Mouse (Mus musculus): ENCODE results near the gene Rcbtb2. TPM values are rescaled to one million over a fixed set of nuclear protein-coding genes. Genes with fewer than 3 reads are reported as not detected.

Rcbtb2 gene
- polyA plus RNA-seq, 1 experiment = 58.8 TPM

DNA sequence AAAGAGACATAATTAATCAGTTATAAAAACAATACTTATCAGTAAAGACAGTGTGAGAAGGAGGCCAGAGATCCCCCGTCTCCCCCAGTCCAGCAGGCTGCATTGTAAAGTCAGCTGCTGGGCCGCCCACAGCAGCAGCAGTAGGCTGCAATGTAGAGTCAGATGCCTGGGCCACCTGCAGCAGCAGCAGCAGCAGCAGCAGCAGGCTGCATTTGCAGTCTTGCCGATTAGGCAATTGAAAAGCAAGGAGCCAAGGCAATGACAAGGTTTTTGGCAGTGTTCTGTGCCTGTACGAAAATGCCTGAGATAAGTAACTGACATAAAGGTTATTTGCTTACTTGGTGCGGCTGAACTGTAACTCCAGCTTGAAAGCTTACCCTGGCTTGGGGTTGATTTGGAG lies 53.4 kb downstream of the Rcbtb2 start:
- peak; percentile 25 for DNase-seq (ENCODE audit: low read depth)

DNA sequence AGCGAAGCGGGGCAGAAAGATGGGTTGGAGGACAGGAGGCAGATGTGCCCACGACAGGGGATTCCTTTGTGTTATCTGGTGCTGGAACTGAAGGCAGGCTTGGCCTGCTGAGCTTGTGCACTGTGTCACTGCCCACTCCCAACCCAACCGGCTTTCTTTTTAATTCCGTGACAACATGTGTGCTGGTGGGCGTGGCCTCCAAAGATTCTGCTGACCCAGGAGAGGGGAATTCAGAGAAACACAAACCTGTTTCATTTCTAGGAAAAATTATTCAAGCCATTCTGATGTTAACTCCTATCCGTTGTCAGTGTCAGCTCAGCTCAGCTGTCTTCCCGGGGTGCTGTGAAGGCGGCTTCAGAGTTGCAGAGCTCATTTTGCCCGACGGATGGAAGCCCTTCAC lies 55.1 kb downstream of the Rcbtb2 start:
- TF ChIP-seq POLR2A (IDR thresholded peaks at IDR 0.05; ENCODE audit: borderline replicate concordance, extremely low read depth, insufficient read depth, insufficient read length, poor library complexity, severe bottlenecking) (no peak), CTCF (IDR thresholded peaks at IDR 0.05; ENCODE audit: borderline replicate concordance, extremely low read depth, insufficient read depth, insufficient read length) (no peak)
- no peak for DNase-seq (ENCODE audit: low read depth)

More for the DNA sequence above, 53.4 kb downstream of the Rcbtb2 start:
- no peak for TF ChIP-seq POLR2A (IDR thresholded peaks at IDR 0.05; ENCODE audit: borderline replicate concordance, extremely low read depth, insufficient read depth, insufficient read length, poor library complexity, severe bottlenecking)
- no peak for TF ChIP-seq CTCF (IDR thresholded peaks at IDR 0.05; ENCODE audit: borderline replicate concordance, extremely low read depth, insufficient read depth, insufficient read length)

DNA sequence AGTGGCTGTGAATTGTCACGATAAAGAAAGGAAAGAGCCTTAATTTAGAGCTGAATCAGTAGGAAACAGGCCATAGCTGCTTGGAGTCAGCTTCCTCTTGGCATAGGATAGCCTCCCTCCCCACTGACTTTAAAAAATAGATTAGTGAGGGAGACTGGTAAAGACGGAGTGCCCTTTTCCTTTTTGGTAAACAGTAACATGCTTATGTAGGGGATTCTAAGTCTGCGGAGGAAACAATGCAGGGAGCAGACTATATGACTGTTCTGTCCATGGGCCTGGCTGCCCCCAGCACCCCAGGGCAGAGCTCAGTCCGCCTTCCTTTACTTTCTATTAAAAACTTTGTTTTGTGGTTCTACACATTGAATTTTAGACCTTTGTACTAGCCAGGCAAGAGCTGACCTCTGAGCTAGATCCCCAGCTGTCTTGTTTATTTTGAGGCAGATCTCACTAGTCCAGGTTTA lies 56.4 kb downstream of the Rcbtb2 start:
- TF ChIP-seq CTCF (IDR thresholded peaks at IDR 0.05; ENCODE audit: borderline replicate concordance, extremely low read depth, insufficient read depth, insufficient read length) (no peak), POLR2A (IDR thresholded peaks at IDR 0.05; ENCODE audit: borderline replicate concordance, extremely low read depth, insufficient read depth, insufficient read length, poor library complexity, severe bottlenecking) (no peak)

DNA sequence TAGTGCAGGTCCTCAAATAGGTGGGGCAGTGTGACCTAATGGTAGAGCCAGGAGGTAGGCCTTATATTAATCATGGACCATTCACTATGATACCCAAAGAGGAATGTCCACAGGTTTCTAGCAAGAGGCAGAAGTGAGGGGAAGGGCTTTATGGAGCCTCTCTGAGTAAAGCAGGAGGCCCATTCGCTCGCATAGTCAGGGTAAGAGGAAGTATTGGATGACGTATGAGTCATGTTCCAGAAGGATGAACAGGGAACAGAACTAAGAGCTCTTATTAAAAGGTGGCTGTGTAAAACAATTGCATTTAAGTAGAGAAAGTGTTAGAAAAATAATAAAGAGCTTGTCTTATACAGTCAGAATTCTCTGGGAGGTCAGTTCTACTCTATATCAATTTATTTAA lies 57.8 kb downstream of the Rcbtb2 start:
- TF ChIP-seq CTCF (IDR thresholded peaks at IDR 0.05; ENCODE audit: borderline replicate concordance, extremely low read depth, insufficient read depth, insufficient read length) = no peak
- no peak for TF ChIP-seq POLR2A (IDR thresholded peaks at IDR 0.05; ENCODE audit: borderline replicate concordance, extremely low read depth, insufficient read depth, insufficient read length, poor library complexity, severe bottlenecking)
- DNase-seq (ENCODE audit: low read depth) = no peak

More for the DNA sequence above, 56.4 kb downstream of the Rcbtb2 start:
- DNase-seq (ENCODE audit: low read depth) = no peak

DNA sequence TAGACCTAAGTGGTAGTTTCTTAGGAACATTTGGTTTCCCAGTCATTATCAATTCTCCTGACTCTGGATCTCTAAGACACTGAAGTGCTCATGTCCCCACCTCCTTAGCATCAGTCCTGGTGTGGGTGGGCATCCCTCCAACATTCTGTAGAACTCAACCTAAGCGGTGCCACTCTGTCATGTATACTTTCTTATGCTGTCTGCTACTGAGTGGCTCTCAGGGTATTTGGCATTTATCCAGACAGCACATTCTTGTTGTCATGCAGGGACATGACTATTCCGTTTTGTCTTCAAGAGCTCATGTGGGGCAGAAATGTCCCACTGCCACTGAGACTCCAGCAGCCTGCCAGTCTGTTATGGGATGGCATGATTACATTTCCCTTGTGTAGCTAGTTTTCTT lies 58.3 kb downstream of the Rcbtb2 start:
- no peak for TF ChIP-seq POLR2A (IDR thresholded peaks at IDR 0.05; ENCODE audit: borderline replicate concordance, extremely low read depth, insufficient read depth, insufficient read length, poor library complexity, severe bottlenecking)
- TF ChIP-seq CTCF (IDR thresholded peaks at IDR 0.05; ENCODE audit: borderline replicate concordance, extremely low read depth, insufficient read depth, insufficient read length) = no peak
- peak; percentile 77 for DNase-seq (ENCODE audit: low read depth)

DNA sequence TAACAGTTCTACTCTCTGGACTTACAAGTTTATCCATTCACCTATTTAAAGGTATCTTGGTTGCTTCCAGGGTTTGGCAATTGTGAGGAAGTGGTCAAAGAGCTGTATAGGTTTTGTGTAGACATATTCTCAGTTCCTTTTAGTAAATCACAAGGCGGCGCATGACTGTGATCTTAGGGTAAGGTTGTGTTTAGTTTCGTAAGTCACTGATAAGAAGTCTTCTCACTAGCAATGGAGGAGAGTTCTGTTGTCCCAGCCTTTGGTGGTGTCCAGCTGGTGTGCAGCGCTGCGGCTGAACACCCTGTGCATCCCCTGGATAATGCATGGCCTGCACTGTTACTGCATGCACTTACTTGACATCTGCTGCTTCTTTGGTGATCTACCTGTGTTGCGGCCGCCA lies 64.0 kb downstream of the Rcbtb2 start:
- TF ChIP-seq CTCF (IDR thresholded peaks at IDR 0.05; ENCODE audit: borderline replicate concordance, extremely low read depth, insufficient read depth, insufficient read length) = no peak
- TF ChIP-seq POLR2A (IDR thresholded peaks at IDR 0.05; ENCODE audit: borderline replicate concordance, extremely low read depth, insufficient read depth, insufficient read length, poor library complexity, severe bottlenecking) = no peak

DNA sequence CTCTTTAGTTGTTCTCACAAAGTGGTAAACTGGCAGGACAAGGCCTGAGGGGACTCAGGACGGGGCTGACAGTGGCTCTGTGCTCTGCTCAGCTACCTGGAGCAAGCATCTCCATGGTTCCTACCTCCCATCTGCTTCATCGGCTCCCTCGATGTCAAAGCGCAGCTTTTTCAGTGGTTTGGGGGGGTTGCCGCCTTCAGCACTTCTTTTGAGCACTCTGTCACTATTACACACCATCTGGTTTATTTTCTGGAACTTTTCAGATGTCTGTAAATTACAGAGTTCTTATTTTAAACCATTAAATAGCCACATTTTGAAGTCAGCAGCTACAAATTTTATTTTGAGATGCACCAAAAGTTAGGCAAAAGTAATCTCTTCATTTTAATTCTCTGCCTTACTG lies 76.2 kb downstream of the Rcbtb2 start:
- TF ChIP-seq POLR2A (IDR thresholded peaks at IDR 0.05; ENCODE audit: borderline replicate concordance, extremely low read depth, insufficient read depth, insufficient read length, poor library complexity, severe bottlenecking) (no peak), CTCF (IDR thresholded peaks at IDR 0.05; ENCODE audit: borderline replicate concordance, extremely low read depth, insufficient read depth, insufficient read length) (no peak)
- DNase-seq (ENCODE audit: low read depth) = peak; percentile 40

More for the DNA sequence above, 64.0 kb downstream of the Rcbtb2 start:
- no peak for DNase-seq (ENCODE audit: low read depth)

DNA sequence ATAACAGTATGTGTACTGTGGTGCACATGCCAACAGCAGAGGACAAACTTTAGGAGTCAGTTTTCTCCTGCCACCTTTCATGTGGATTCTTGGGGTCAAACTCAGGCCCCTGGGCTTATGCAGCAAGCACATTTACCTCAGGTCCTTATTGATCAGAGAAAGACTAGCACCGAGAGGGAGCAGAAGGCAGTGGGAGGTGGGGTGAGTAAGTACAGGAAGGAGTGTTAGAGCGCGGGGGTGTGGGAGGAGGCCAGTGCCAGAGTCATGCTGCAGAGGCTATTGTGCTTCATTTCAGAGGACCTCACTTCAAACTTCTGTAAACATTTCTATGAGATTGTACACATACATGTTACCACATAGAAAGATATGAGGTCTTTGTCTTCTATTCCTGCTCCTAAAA lies 78.6 kb downstream of the Rcbtb2 start:
- DNase-seq (ENCODE audit: low read depth) = no peak

DNA sequence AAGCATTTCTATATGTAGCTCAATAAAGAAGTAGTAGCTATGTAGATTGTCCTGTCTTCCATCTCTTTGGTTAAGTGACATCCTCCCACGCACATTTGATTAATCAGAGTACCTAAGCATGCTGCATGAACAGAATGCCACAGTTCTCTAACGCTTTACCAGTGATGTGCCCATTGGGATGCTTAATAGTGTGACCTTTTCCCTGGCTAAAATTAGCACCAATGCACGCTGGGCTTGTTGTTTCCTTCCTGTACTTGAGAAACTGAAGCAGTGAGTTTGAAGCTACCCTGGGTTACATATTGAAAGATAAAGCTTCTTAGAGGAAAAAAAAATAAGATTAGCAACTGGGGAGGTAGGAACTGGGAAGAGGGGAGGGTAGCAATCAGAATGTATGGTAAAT lies 81.2 kb downstream of the Rcbtb2 start:
- DNase-seq (ENCODE audit: low read depth) = no peak
- TF ChIP-seq CTCF (IDR thresholded peaks at IDR 0.05; ENCODE audit: borderline replicate concordance, extremely low read depth, insufficient read depth, insufficient read length) (no peak), POLR2A (IDR thresholded peaks at IDR 0.05; ENCODE audit: borderline replicate concordance, extremely low read depth, insufficient read depth, insufficient read length, poor library complexity, severe bottlenecking) (no peak)

More for the DNA sequence above, 78.6 kb downstream of the Rcbtb2 start:
- TF ChIP-seq POLR2A (IDR thresholded peaks at IDR 0.05; ENCODE audit: borderline replicate concordance, extremely low read depth, insufficient read depth, insufficient read length, poor library complexity, severe bottlenecking) = no peak
- no peak for TF ChIP-seq CTCF (IDR thresholded peaks at IDR 0.05; ENCODE audit: borderline replicate concordance, extremely low read depth, insufficient read depth, insufficient read length)

DNA sequence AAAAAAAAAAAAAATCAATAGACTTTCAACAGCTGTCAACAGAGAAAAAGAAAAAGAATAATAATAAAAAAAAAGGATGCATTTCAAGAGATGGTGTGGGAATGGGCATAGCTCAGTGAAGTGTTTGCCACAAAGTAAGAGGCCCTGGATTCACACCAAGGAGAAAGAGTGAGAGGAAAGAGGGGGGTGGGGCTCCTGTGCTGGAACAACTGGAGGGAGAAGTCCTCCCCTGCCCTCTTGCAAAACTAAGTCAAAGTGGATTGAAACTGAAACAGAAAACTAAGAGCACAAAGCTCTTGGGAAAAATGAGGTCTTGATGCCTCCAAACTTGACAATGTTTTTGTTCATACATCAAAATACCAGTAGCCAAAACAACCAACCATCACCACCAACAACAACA lies 86.4 kb downstream of the Rcbtb2 start:
- TF ChIP-seq CTCF (IDR thresholded peaks at IDR 0.05; ENCODE audit: borderline replicate concordance, extremely low read depth, insufficient read depth, insufficient read length) (no peak), POLR2A (IDR thresholded peaks at IDR 0.05; ENCODE audit: borderline replicate concordance, extremely low read depth, insufficient read depth, insufficient read length, poor library complexity, severe bottlenecking) (no peak)
- DNase-seq (ENCODE audit: low read depth) = no peak

DNA sequence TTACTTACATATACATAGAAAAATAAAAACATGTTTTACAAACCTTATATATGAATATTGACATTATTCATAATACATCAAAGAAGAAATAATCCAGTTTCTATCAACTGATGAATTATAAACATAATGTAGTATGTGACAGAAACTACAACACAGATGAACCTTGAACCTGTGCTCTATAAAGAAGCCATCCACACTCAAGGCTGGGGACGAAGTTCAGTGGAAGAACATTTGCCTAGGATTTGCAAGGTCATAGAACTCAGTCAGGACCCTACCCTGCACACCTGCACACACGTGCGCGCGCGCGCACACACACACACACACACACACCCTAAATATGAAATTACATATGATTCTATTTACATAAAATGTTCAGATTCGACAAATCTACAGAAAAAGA lies 87.4 kb downstream of the Rcbtb2 start:
- no peak for TF ChIP-seq POLR2A (IDR thresholded peaks at IDR 0.05; ENCODE audit: borderline replicate concordance, extremely low read depth, insufficient read depth, insufficient read length, poor library complexity, severe bottlenecking)
- no peak for DNase-seq (ENCODE audit: low read depth)

DNA sequence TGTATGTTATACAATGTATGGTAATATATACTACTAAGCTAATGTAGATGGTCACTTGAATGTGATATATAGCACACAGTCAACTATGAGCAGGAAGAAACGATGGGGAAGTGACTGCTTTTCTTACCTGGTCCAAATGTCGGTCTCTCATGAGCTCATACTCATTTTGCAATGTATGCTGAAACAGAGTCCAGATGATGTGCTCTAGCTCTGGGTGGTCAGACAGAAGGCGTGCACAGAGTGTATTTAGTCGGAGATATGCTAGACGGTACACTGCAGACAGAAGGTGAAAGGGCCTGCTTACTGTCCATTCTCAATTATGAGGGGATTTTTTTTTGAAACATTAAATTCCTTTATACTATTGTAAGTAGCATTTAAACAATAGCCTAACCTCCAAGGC lies 88.6 kb downstream of the Rcbtb2 start:
- no peak for TF ChIP-seq POLR2A (IDR thresholded peaks at IDR 0.05; ENCODE audit: borderline replicate concordance, extremely low read depth, insufficient read depth, insufficient read length, poor library complexity, severe bottlenecking)
- no peak for TF ChIP-seq CTCF (IDR thresholded peaks at IDR 0.05; ENCODE audit: borderline replicate concordance, extremely low read depth, insufficient read depth, insufficient read length)
- no peak for DNase-seq (ENCODE audit: low read depth)
